Mouse (Mus musculus) megakaryocyte-erythroid progenitor cell, adult 5-6 weeks (primary cell): ENCODE measurements around the gene Gm19426. TPM values are rescaled to one million over a fixed set of nuclear protein-coding genes. Genes with fewer than 3 reads are reported as not detected.
"Not testable (repeated sequence)": the region's sequence is repeated elsewhere in the genome, so short reads cannot be mapped to it uniquely, and the experiment has no call there.

Experiments
- ATAC-seq: replicated peaks from 2 replicates; pipeline ENCODE4 v1.8.0; 2016; ENCODE audit warnings: mild to moderate bottlenecking, inconsistent platforms; ENCODE audit not compliant: severe bottlenecking, poor library complexity, low FRiP score, low TSS enrichment
- total RNA-seq, 2 experiments: library from RNA; stranded (forward) in 1 of 2; stranded (reverse) in 1 of 2; fragments of 200-1000, 215-1000 nt in 1 of 2; fragments of >200 nt in 1 of 2; fragmentation: Nextera tagmentation in 1 of 2; gene quantifications; 2 replicates each; pipeline ENCODE4 v1.2.3; 2014 to 2017

Gm19426 gene
- total RNA-seq, 2 experiments from 2014 or later: 0.98 TPM; not detected in 1

DNA sequence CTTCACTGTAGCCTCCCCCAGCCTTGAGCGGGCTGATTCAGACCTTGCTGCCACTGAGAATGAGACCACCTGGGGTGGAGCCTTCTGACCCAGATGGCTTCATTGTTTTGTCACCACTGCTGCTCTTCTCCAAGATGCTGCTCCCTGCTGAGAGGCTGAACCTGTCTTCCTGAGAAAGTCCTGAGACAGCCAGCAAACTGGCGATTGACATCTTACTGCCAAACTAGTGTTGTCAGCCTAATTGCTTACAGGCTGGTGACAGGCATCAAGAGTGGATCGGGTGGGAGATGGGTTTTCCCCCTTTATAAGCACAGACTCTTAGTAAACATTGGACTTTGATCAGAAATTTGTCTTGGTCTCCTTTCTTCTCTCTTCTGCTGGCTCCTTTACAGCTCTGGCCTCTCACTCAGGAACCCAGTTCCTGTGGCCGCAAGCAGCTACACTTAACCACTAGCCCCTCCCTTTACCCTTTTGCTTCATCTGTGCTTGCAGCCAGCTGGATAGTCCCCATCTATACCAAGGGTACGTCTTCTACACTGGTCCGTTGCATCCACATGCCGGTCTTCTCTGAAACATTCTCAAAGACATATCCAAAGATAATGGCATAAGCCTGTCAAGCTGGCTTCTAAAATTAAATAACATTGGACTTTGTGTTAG is 13.7 kb upstream of the Gm19426 start:
- ATAC-seq: no peak

DNA sequence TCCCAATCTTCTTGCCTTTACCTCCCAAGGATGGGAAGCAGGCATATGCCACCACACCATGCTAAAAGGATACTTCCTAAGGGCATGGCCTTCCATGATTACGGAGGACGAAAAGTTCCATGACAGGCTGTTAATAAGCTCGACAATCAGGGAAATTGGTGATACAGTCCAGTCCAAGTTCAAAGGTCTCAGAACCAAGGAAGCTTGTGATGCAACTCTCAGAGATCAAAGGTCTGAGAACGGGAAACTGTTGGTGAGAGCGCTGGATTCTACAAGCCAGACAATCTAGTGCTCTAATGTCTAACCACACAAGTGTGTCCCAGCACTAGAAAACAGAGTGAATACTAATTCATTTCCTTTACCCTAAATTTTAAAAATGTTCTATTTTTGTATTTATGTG is 12.8 kb upstream of the Gm19426 start:
- no peak for ATAC-seq

DNA sequence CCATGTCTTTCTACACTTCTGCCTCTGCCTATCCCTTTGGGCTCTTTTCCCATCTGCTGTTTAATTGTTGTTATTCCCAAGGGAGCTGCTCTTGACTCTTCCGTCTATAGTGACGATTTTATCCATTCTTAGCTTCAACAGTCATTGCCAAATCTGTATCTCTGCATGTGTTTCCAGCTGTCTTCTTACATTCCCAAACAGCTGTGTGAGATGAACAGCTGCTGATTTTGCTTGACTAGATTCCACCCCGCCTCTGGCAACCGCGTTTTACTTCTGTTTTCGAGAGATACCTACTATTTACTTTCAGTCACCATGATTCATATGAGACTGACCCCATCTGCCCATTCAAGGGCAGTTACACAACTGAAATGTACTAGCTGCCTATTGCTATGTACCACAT is 6.7 kb upstream of the Gm19426 start:
- ATAC-seq: no peak

DNA sequence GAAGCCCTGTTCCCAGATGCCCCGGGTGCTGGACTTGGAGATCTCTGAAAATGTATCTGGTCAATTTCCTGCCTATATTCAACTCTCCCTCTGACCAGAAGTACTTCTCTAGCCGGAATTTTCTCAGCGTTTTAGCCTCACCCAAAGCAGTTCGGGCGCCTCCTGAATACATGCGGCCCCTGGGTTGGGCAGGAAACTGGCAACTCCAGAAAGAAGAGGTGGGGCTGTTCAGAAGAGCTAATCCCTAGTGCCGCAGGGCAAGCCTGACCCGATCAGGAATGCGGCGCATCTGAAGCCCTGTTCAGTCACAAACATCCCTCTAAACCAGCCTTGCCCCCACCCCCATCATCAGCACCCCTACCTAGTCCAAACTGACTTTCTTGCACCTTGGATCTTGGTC is 671 bp upstream of the Gm19426 start:
- ATAC-seq: no peak

DNA sequence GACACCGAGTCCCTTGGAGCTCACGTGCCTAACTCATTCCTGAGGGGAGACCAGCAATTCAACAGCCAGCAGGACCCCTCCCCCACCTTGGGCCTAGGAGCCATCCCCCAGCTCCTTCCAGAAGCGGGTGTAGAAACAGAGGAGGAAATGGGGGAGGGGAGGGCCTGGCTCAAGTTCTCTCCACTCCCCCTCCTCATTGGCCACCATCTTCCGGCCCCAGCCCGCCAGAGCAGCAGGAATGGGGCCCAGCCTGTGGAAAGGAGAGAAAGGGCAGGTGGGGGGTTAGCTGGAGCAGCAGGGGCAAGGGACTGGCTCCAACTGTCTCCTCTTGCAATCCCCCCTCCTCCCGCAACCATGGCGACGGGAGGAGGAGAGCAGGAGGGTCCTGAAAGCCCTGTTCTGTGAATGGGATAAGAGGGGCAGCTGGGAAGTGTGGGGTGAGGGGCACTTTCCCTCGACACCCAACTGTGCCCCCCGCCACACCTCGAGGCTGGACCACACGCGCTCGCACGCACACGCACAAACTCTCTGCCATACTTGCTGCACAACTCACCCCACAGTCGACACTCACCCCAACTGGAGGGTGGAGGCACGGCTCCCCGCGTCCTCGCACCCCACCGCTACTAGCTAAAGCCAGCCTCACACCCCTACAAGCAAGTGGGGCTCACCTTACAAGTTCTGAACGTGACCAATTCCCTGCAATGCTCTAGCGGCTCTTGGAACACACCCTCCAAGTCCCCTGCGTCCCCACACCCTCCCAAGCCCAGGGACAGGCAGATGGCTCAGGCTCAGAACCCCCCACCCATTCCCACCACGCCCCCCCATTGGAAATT is 788 bp downstream of the Gm19426 start:
- peak; percentile 35; the same call in 1 of the 2 replicates for ATAC-seq

DNA sequence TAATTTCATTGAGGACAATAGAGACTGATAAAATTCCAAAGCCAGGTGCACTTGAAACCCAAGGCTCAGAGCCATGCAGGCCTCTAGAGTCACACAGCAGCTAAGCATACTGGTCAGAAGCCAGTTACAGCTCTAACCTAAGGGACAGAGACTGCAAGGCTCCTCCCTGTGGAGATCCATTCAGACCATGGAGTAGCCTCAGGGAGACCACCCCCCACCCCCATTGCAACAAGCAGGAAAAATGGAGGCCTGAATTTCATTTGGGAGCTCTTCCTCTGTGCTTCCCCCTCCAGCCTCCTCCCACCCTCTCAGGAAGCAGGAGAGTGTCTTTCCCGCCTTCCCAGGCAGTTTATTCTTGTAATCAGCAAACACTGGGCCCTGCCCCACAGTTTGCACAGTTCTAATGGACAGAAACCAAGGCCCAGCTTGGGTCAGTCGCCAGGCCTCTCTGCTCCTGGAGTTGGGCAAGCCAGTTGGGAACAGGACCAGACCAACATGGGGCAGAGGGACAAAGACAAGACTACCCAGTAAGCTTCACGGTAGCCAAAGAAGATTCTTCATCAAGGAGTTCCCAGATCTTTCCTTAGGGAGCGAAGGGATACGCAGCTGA is 1.5 kb downstream of the Gm19426 start:
- ATAC-seq: no peak

DNA sequence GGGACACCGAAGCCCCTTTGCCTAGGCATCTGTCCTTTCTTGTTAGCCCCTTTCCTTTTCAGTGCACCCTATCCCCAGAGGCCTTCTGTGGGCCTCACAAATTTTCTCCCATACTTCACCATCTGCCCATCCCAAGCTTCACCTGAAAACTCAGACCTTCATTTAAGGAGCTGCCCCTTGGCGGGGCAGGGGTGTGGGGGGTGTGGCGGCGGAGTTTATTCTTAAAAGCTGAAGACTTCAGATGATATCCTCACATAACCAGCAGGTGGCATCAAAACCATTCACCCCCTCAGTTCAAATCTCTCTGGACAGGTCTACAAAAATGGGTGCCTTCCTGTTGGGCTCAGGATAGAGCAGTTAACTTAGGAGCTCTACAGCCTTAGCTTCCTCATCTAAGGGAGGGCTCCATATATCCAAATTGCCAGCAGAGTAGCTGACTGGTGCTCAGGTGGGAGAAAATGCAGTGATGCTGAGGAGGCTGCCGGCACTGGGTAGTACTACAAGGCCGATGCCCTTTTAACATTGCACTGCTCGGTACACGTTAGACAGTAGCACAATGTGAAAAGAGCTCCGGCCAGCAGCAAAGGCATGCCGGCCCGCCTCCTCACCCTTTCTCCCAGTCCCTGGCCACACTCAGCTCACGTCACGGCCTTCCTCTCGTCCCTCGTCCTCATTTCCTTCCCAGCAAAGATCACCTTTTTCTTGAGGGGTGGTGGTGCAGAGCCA is 2.7 kb downstream of the Gm19426 start:
- ATAC-seq: peak; percentile 29; the same call in 1 of the 2 replicates

DNA sequence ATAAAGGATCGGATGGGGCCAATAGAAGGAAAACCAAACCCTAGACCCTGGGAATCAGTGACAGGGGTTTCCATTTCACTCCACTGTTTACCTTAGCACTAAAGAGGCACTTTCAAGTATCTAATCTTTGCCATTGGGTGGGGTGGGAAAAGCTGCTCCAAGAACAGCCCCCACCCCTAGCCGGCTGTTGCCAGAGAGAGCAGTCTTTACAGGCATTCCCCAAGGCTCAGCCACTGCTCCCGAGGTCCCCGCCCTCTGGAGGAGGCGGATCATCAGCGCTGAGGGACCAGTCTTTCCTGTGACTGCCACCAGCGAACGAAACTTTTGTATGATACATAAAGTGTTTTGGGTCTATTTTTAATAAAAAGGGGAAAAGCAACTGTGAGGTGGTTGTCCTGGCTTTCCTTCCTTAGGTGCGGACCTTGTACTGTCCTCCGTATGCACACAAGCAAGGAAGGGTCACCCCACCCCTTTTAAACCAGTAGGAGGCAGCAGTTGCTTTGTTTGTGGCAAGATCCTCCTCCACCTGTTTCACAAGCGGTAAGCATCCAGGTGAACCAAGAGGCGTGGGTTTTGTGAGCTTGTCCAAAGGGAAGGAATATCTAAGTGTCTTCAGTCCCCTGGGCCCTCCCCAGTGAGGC is 5.1 kb downstream of the Gm19426 start:
- no peak for ATAC-seq

DNA sequence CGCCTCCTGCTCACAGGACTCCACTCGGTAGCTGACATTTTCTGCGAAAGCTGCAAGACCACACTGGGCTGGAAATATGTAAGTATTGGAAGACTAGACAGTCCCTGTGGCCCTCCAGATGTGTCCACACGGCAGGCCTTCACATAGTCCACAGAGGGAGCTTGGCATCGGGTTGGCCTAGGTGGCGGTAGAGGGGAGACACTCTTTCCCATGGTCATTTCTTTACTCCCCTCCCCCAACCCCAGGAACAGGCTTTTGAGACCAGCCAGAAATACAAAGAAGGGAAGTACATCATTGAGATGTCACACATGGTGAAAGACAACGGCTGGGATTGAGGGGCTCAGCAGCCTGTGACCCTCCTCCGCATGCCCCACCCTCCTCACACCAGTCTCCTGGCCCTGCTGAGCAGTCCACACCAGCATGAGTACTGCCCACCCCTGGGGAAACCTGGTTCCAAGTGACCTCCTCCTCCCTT is 6.0 kb downstream of the Gm19426 start:
- ATAC-seq: no peak

DNA sequence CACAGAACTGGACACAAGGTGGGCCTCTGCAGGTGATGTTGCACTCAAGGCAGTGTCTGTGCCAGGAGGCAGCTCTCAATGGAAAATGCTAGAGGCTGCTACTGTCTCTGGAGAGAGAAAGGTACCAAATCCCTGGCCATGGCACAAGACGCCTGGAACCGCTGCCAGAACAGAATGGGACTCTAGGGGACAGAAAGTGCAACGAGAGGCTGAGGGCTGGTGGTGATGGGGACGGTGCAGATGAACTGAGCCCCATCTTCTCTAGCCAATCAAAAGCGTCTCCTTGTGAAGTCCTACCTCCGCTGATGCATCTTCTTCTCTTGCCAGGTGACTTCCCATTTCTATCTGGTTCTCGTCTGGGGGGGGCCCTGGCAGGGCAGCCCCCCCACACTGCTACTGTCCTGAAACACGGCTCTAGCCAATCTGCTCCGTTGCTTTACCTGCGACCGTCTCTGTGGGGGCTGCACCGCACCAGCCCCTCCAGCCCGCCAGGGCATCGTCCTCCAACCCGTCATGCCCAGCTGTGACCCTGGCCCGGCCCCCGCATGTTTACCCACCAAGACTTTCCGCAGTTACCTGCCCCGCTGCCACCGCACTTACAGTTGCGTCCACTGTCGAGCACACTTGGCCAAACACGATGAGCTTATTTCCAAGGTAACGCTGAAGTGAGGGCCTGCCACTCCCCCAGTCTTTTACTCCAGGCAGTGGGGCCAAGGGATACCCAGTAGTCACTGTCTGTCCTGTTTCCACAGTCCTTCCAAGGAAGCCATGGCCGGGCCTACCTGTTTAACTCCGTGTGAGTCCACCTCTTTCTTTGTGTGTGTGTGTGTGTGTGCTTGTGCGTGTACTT is 6.9 kb downstream of the Gm19426 start:
- no peak for ATAC-seq

DNA sequence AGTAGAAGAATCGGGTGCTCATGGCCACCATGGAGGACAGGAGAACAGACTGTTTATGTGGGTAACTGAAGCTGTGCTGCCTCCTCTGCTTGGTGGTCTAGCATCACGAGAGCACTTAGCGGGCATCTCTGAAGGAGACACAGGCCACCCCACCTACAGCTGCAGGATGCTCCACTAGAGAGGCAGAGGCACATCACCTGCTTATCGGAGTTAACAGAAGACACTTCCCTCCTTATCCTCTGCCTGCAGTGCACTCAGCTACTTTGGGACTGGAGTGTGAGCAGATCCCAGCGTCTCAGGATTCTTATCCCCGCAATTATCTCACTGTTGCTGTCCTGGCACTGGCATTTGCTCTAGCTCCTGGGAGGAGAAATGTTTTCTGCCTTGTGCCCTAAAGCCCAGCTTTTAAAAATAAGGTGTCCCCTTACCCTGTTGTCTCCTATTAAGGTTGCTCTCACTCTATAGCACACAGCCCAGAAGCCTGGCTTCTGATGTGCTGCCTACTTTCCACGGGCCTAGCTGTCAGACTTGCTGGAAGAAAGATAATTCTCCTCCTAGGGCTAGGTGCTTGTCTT is 8.0 kb downstream of the Gm19426 start:
- peak; percentile 91 for ATAC-seq

DNA sequence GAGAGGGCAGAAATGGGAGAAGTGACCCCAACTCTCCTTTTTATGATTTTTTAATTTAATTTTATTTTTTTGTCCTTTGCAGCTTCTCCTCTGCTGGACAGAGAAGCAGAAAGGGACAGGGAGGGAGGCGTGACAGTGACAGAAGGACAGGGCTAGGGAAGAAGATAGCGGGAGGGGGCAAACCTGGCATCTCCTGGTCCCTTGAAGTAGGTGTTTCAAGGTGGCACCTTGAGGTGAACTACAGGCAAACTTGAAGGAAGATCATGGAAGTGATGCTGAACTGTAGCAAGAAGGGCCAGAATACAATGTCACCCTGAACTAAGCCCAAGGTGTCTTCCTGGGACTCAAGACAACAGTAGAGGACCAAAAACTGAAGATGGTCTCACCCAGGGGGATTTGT is 8.5 kb downstream of the Gm19426 start:
- ATAC-seq: no peak

DNA sequence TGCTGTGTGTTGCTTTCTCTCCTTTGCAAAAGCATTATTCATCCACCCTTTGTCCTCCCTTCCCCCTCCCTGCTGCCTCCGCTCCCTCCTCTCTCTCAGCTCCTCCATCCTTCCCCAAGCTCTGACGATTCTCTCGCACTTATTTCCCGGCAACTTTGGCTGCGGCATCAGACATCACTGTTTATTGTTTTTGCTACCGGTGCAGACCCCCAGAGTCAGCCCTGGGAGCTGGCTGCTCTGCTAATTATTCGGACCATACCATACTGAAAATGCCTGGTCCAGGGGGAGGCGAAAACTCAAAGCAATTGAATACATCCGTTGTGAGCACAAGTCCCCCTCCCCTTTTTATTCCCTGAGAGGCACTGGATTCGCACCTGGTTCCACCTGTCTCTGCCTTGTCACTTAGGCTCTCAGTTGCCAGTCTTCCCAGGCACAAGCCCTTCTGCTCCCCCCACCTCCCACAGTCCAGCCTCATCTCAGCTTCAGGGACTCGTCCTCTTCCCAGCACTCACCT is 9.0 kb downstream of the Gm19426 start:
- ATAC-seq: no peak

DNA sequence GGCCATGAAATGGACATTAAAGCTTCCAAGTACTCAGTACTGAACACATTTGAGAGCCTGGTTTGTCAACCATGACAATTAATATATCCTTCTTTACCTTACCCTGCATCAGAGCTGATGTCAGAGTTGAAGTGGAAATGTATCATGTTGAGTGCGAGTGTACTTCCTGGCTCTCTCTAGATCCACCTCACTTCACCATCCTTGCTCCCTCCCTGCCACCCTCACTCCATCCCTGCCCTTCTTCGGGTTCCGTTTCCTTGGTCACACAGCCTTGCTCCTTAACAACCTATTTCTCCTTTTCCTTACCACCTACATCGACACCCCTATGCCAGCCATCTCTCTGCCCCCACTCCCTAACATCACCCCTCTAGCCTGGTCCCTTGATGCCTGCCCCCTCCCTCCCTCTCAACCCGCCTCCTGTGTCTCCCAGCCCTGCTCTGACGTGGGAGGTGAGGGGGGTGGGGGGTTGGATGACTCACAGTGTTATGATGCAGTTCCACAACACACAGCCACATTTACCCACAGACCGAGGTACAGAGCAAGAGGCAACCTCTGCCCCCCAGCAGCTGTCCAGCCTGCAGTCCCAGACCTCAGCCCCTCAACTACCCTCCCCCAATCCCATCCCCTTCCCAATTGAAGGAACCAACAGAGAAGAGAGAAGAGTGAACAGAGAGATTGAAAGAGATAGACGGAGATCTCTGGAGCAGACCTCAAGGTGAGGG is 9.7 kb downstream of the Gm19426 start, which contains the start of gene Ypel4:
Ypel4 (plus strand) TSS at position 480 of the 722 bp plus-strand sequence.
- ATAC-seq: 0 out of 2 replicates have a peak, but pooled peaks have one; percentile 5

DNA sequence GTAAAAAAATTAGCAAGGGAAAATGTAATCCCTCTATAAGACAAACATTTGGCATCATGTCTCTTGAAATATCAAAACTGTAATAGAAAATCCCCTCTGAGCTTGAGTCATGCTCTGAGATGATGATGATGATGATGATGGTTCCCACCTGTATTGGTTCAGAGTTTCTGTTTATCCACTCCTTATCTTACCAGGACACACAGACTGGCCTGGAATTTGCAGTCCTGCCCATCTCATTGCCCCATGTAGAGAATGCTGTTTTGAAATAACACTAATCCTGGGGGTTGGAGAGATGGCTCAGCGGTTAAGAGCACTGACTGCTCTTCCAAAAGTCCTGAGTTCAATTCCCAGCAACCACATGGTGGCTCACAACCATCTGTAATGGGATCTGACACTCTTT is 11.1 kb downstream of the Gm19426 start:
- ATAC-seq: no peak

DNA sequence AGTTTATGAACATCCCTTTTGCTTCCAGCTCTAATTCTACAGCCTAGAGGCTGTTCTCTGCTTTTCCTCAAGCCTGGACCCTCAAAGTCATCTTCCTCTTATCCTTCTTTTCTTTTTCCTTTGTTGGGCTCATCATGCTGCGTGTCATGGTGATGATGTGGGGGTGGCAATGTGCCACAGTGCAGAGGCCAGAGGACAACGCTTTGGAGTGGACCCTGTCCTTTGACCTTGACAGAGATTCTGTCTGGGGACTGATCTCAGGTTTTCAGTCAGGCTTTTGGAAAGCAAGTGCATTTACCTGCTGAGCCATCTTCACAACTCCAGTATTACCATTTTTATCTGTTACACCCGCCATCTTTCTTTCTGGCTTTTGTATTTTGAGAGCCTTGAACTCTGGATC is 12.2 kb downstream of the Gm19426 start:
- ATAC-seq: no peak

DNA sequence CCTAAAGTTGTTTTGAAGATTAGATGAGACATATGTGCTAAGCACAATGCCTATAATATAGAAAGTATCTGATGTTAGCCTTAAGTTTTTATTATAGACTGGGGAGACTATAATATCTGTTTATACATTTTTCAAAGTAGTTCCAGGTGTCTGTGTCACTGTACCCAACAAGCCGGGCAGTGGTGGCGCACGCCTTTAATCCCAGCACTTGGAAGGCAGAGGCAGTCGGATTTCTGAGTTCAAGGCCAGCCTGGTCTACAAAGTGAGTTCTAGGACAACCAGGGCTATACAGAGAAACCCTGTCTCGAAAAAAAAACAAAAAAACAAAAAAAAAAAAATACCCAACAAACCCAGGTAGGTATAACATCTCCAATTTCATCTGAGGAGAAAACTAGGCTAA is 15.3 kb downstream of the Gm19426 start:
- ATAC-seq: not testable (repeated sequence)
